Mouse (Mus musculus): ENCODE measurements at regions not wholly inside any gene's neighbourhood (a gene's known extent, or its start where the extent isn't known, plus 50 kb on each side); places are given as distances from the start of the nearest gene placed in this dataset.

DNA sequence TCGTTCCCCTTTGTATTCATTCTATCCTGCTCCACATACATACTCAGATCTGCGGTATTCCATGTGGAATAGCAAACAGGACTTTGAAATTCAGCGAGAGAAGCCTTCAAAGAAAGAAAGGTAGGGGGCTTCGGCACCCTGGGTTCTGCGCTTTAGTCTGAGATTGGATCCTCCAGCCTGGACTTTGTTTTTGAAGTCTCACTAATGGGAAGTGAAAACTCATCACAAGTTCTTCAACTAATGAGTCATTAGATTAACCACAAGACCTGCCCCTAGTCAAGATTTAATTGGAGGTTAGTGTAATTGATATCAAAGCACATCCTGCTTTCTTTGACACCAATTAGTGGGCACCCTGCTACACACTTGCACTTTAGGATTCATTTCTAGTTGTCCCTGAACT, 492.5 kb upstream of the Zfp960 start:
- in situ Hi-C loops (cut with MboI, MseI): no loop called here

DNA sequence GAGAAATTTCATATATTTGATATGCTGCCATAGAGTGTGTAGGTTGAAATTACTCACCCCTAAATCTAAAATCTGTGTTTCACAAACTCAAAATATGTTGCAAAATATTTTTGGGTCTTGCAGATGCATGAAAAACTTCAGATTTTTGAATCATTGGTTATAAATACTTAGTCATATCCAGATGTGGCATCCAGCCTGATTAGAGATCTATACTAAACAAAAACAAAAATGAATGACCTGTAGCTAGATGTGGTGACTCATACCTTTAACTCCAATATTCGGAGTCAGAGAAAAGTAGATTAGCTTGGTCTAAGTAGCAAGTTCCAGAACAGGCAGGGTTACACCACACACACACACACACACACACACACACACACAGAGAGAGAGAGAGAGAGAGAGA, 475.1 kb upstream of the Zfp960 start:
- in situ Hi-C loops (cut with MboI, MseI): no loop called here

DNA sequence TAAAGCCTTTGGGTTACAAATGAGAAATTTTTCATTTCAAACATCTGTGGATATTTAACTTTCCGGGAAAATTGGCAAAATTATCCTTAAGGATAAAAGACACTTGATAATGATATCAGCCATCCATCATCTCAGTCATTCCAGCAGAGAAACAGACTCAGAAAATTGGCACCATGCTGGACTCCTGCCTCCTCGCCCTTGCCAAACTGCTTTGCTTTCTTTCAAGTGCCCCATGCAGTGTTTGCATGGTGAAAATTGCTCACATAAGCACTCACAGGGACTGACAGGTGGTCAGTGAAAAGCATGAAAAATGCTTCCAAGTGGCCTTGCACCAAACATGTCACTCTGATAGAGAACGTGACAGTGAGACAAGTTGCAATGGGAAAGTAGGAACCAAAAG, 464.2 kb upstream of the Zfp960 start:
- in situ Hi-C loops (cut with MboI, MseI): no loop called here

DNA sequence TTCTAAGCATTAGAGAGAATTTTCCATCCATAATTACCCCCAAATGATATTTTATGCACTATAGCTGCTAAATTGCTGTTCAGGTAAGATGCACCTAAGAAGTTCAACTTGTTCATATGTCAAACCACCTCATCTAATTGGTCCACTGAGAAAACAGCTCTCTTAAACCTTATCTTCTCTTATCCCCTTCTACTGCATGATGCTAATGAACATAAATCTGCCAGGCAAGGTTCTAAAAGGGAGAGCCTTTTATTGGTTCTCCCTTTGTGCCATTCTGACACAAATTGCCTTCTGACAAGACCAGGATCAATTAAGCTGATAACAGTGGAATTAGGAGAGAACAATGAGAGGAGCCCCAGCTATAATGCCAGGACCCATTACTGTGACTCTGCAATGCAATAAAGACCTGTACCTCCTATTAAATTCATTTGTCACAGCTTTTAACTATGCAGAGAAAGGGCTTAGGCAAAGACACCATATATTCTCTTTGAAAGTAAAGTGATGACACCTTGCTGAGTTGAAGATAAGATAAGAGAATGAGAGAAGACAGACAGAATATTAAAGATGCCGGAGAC, 451.4 kb upstream of the Zfp960 start:
- in situ Hi-C loops (cut with MboI, MseI): no loop called here

DNA sequence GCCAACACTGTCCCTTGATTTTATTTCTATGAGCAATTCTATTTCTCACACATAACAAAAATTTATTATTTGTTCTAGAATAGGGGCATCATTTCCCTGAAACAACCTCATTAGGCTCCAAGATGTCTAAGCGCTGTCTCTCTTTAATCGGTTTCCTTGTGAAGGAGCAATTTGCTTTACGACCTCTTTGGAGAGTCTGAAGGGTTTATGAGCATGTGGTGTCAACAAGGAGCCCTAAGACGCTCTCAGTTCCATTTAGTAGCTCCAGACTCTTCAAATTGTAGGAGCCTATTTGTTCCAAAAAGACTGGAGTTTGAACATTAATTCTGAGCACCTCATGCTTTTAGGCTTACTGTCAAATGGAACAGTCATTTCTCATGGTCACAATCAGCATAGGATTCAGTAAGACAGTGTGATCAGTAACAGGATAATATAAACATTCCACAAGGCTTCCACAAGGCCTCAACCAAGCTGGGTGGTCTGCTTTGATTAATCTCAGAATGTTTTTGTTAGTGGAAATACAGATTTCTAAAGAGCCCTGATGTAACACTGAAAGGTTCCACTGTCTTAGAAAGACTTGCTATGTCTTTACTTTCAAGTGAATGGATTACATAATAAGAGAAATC, 441.9 kb upstream of the Zfp960 start:
- in situ Hi-C loops (cut with MboI, MseI): no loop called here

DNA sequence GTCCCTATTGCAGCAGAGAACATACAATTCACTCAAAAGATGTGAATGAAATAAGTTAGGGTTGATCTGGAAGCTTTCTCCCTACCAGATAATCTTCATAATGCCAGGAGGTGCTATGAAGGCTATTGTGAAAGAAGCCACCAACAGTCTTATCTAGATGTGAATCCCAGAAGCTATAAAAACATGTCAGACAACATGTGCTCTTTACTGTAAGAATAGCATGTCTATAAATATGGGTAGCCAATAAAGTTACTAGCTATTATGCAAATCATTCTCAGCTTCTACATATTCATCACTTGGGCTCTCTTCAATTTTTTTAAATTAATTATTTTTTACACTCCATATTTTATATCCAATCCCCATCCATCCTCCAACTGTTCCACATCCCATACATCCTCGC, 434.1 kb upstream of the Zfp960 start:
- in situ Hi-C loops (cut with MboI, MseI): no loop called here

DNA sequence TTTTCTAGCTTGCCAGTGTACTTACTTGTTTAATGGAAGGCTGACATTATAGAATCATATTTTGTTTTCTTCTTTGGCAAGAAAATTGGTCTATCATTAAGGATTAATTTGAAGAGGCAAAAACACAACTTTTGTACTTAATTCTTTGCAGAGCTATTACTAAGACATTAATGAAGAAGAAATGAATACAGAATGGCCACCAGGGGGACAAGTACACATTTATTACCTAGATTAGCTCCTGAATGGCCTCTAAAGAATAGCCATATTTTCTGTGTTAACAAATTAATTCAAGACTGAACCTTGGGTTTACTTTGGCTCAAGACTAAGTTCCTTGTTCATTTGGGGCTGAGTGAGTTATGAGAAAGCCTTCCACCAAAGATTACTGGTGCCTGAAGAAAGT, 430.5 kb upstream of the Zfp960 start:
- in situ Hi-C loops (cut with MboI, MseI): no loop called here

DNA sequence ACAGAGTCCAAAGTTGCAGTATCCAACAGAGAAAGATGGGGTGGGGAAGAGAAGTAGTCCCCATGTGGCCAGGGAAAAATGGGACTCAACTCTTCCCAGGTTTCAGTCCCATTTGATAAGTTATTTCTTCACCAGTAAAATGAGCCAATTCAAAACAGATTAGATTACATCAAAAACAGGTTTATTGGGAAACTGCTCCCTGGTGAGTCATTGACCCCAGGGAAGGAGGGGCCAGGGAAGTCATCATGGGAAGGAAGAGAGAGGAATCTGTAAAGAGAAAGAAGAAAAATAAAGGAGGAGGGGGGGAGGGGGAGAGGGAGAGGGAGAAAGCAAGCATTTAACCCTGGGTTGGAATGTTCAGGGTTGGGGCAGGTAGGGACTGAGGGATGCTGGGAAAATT, 426.4 kb upstream of the Zfp960 start:
- in situ Hi-C loops (cut with MboI, MseI): no loop called here

DNA sequence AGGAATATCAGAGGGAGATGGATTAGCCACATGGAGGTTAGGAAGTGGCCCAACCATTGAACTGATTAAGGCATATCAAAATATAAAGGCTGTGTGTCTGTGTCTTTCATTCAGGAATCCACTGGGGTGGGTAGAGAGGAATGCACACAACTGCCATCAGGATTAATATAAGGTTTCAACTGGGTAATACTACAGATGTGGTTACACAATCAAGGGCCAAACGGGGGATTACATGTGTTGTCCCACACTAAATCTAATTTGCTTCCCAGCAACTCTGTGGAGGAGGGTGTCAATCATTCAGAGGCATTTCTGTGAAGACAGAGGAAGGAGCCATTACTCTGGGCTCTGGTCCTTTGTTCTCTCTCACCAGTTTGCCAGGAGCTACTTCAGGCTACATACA, 416.0 kb upstream of the Zfp960 start:
- in situ Hi-C loops (cut with MboI, MseI): no loop called here

DNA sequence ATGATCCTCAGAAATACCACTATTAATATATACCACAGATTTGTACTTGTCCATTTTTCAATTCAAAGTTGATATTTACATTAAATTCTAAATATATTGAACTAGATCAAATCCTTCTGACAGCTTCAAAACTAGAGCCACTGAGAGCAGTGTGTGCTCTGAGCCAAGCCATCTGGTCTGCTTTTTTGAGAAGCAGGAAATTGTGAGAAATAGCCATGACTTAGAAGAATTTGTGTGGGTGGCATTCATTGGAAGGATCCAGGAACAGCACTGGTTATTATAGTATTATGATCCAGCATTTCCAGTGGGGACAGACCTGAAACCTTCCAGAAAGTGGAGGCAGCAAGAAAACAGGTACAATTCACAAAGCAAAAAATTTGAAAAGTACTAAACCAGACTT, 398.7 kb upstream of the Zfp960 start:
- in situ Hi-C loops (cut with MboI, MseI): loop anchor here (10.0 kb wide), 1 partner anchor 740 kb away; no protein-coding TSS in a partner anchor

DNA sequence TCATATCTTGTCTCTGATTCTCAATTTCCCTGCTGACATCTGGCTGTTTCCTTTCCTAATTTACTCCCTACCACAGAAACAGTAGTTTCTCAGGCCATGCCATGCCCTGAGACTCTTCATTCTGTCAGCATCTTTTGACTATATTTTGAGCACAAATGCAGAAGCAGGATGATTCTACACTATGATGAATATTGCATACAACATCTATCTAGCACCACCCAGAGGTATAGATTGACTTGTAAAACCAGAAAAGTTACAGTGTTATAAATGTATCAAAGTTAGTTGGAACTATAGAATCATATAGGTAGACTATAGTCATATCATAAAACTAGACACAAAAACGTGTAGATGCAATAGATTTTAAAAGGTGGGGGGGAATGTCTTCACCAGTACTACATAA, 396.3 kb upstream of the Zfp960 start:
- in situ Hi-C loops (cut with MboI, MseI): loop anchor here (10.0 kb wide), 1 partner anchor 743 kb away; no protein-coding TSS in a partner anchor

DNA sequence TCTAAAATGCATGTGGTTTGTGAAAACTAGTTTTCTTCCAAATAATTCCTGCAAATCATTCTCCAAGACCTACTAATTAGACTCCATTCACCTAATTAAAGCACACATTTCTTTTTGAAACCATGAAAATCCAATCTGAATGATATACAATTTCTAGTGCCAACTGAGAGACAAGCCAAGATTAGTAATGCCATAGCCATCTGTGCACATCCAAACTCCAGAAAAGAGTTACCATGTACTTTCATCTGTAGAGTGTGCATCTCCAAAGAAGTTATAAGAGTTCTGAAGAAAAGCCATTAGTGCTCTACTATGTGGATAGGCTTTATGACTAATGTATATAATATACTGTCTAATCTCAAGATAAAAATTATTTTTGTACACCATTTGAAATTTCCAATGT, 359.7 kb upstream of the Zfp960 start:
- in situ Hi-C loops (cut with MboI, MseI): no loop called here

DNA sequence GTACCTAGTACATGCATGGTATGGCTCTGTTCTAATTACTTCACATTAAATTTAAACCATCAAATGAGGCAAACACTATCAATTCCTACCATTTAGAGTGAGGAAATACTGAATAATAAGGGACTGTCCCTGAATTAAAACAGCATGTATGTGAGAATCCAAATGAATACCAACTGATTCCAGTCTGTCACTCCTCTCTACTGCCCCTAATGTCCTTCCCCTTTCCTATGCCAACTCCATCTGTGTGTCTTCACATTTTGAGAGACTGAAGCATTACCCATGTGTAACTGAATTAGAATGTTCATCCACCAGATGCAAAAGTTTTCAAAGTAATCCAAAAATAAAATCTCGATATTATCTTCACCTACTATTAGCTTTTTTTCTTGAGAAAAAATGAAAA, 358.0 kb upstream of the Zfp960 start:
- in situ Hi-C loops (cut with MboI, MseI): no loop called here

DNA sequence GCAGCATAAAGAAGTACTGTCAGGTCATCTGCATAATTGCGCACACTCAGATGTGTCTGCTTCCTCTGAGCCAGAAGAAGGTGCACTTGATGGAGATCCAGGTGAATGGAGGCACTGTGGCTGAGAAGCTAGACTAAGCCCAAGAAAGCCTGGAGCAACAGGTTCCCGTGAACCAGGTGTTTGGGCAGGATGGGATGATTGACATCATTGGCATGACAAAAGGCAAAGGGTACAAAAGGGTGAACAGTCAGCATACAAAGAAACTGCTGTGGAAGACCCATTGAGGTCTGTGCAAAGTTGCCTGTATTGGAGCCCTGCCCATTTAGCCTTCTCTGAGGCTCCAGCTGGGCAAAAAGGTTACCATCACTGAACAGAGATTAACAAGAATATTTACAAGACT, 337.0 kb upstream of the Zfp960 start:
- in situ Hi-C loops (cut with MboI, MseI): no loop called here

DNA sequence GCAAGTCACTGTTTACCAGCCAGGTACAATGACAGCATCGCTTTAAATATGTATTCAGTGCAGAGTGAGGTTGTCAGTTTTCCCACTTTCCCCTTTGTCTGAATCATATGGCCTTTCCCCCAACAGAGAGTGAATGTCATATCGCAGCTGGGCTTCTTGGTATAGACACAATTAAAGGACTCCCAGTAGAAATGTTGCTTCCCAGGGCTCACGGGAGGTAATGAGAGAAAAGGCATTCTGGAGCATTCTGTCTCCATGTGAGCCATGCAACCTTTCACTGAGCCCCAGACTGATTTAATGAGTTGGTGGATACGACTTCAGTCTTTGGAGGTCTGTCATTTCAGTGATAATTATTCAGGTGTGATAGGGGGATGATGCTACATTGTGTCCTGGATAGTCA, 310.8 kb upstream of the Zfp960 start:
- in situ Hi-C loops (cut with MboI, MseI): no loop called here

DNA sequence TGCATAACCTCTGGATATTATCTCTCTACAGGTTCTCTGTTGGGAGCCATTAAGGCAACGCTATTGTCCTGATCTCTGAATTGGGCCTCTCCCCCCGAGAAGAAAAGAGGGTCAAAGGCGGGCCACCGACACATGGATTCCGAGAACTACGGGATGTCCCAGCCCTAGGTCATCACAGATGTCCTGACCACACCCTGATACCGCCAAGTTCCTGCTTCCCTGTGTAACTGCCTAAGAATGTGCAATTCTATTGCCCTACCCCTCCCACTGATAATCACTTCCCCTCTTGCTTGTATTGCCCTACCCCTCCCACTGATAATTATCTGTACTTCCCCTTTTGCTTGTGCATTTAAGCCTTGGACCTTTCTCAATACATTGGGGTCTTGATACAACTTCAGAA, 293.3 kb upstream of the Zfp960 start:
- in situ Hi-C loops (cut with MboI, MseI): loop anchor here (10.0 kb wide), 2 partner anchors 56 to 416 kb away; no protein-coding TSS in a partner anchor

DNA sequence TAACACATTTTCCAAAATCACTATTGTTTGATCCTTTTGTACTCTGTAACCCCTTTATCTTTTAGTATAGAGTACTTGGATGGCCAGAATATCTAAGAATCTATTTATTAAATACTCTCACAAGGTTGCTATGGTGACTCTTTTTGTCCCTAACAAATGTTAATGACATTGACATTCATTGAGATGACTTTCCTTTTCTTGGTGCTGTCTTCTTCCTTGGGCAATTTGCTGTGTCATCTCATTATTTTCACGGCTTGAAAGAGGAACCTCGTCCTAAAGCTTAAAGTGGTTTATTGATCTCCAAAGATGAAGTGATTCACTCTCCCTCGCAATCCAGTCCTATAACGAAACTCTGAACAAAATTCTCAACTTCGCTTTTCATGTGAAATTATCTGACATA, 265.6 kb upstream of the Zfp960 start:
- in situ Hi-C loops (cut with MboI, MseI): no loop called here

DNA sequence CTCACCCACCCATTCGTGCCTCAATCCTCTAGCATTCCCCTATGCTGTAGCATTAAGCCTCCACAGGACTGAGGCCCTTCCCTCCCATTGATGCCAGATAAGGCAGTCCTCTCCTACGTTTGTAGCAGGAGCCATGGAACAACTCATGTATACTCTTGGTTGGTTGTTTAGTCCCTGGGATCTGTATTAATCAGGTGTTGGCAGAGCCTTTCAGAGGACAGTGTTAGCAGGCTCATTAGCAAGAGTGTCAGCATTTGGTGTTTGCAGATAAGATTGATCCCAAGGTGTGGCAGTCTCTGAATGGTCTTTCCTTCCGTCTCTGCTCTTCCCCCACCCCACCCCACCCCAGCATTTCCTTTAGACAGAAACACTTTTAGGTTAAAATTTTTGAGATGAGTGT, 258.9 kb upstream of the Zfp960 start:
- in situ Hi-C loops (cut with MboI, MseI): no loop called here

DNA sequence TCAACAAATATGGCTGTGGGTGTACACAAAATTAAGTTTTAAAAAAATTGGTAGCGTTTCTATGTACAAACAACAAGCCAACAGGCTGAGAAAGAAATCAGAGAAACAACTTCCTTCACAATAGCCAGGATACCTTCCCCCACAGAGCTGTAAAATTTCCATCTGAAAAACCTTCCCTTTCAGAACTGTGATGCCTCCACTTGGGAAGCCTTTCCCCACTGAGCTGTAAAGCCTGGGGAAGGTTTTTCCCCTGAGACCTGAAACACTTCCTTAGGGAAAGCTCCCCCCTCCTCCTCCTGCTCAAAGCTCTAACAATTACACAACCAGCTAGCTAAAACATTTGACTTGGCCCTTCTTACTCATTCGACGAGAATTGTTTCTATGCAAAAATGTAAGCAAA, 245.5 kb upstream of the Zfp960 start:
- in situ Hi-C loops (cut with MboI, MseI): no loop called here

DNA sequence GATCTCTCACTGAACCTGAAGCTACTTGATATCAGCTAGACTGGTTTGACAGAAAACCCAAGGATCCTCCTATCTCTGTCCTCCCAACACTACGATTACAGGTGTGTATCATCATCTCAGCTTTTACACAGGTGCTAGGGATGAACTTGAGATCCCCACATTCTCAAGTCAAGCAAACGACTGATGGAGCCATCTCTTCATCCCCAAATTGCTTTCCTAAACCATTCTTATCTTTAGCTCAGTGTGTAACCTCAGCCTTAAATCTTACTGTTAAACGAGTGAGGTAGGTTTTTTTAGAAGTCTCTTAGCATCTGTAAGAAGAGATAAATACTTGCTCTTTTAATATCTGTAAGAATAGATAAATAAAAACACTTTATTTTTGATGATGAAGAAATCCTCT, 242.2 kb upstream of the Zfp960 start:
- in situ Hi-C loops (cut with MboI, MseI): no loop called here

DNA sequence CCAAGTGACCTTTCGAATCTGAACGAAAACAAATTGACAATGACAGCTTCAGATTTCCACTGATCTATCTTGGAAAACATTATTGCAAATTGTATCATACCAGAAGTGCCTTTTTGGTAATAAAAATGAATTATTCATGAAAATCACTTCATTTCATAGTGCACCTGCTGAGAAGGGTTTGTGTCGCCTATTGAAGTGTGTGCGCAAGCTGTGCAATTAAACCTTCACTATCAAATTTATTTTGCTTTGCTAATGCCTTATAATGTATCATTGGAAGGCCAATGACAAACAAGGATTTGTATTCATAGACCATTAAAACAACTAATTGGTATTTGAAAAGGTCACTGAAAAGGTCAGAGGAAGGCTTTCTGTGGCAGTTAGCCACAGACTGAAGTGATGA, 224.8 kb upstream of the Zfp960 start:
- in situ Hi-C loops (cut with MboI, MseI): no loop called here

DNA sequence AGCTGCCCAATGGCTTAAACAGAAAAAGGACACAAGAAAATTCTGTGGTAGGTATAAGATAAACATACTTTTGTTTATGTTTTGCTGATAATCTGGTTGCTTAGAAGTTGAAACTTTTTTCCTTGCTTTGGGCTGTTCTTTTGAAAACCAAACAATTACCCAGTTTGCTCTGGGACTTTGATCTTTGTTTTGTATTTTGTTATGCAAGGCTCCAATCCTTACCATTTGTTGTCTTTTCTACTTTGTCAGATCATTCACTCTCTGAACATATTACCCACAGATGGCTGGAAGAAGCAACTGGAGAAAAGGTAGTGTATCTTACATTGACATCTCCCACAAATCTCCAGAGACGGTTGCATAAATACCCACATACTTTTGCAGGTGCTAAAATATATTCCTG, 203.1 kb upstream of the Zfp960 start:
- in situ Hi-C loops (cut with MboI, MseI): no loop called here

DNA sequence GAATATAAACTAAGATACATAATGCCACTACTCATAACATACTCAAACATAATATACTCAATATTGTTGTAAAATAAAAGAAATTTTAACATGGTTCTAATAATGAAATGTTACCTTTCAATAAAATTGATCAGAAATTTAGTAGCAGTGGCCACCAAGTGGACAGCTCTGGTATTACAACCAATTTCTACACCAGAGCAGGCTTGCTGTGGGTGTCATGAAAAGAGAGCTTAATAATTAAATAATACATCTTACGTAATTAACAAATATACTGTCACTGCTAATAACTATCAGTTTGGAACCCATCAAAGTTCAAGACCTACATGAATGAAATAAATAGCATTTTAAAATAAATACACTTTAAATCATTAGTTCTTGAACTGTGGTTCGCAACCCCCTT, 163.1 kb upstream of the Zfp960 start:
- in situ Hi-C loops (cut with MboI, MseI): no loop called here

DNA sequence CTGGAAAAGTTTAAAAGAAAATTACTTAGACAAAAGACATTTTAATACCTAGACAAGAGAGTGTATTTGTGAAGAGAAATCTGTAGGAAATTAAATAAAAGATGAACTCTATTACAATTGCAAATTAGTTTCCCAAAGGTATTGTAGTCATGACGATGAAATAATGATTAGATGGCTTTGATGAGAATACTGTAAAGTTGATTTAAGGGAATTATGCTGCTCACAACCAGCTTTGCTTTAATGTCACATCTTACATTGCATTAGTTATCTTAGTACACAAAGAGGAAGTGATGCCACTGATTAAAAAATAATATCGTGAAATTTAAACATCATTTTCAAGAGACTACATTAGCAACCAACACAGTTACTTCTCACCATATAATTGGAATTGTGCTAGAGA, 145.7 kb upstream of the Zfp960 start:
- in situ Hi-C loops (cut with MboI, MseI): no loop called here

Measured in T-helper 2 cell (primary cell).